Mouse (Mus musculus): ENCODE data around the gene Cbl.

Cbl gene

DNA sequence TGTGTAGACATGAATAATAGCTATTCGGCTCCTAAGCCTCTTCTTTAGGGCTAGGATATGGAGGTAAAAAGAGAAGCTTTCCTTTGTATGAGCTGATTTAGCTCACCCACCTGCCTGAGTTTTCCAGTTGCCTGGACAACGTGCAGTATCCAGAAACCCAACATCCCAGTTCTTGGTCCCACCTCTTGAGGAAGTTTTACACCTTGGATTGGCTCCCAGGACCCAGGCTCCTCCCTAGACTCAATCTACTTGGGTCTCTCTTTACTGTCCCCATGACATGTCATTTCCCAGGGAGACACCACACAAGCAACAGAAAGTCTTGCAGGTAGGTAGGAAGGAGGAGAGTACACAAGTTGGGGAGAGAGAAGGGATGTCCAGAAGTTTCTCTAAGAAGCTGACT, 6.5 kb upstream of the Cbl start, which contains the start of gene Ccdc153:
Gene Ccdc153 (plus strand): TSS at position 278 of the 400 bp plus-strand sequence.
- no peak for DNase-seq (ENCODE audit: low spot score)

DNA sequence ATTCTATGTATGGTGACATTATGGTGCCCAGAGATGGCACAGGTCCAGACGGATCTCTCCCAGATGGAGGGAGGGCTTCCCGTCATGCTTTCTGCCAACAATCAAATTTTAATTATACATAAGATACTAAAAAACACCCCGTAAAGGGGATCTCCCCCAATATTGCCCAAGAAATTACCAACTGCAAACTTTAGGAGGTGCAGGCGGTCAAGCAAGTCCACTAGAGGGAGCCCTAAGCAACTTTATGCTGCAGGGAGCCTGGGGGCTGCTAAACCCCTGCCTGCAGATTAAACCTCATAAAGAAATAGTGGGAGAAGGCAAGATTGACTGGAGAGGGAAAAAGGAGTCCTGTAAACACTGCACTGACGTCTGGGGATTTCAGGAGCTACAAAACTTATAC, 5.6 kb upstream of the Cbl start:
- DNase-seq (ENCODE audit: low spot score): no peak

DNA sequence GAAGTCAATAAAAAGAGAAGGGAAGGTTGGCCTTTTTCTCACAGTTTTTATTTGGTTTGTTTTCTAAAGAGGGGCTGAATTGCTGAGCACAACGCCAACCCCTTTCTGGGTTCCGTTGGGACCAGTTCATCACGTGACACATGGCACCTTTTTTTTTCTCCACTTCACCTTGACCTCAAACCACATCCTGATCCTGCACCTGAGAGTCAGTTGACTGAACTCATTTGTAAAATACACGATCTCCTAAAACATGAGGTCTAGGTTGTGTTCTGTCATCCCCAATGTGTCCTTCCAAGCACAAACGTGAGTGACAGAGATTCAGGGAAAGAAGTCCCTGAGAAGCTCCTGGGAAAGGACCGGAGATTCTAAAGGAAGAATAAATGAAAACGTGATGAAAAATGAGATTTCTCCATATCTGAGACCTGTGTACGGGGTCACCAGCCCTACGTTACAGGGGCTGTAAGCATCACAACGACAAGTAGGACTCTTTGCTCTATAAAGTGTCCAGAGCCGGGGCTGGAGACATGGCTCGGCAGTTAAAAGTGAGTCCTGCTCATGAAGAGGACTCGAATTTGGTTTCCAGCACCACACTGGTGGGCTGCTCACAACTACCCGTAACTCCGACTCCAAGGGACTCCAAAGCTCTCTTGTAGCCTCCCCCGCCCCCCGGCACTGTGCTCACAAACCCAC, 4.8 kb upstream of the Cbl start:
- no peak for DNase-seq (ENCODE audit: low spot score)

DNA sequence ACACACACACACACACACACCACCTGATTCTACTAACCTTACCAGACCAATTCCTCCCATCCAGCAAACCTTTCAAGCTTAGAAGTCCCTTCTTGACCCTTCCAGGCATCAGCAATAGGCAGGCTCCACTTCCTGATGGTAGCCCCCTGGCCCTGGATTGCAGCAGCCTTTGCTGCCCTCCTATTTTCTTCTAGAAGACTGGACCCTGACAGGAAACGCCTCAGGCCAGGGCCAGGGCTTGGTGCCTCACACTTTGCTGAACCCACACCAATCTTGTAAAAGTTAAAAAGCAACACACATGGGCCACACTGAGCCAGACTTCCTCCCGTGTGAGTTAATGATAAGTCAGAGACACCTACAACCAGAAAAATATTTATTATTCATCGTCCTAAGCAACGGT, 3.3 kb upstream of the Cbl start:
- no peak for DNase-seq (ENCODE audit: low spot score)

DNA sequence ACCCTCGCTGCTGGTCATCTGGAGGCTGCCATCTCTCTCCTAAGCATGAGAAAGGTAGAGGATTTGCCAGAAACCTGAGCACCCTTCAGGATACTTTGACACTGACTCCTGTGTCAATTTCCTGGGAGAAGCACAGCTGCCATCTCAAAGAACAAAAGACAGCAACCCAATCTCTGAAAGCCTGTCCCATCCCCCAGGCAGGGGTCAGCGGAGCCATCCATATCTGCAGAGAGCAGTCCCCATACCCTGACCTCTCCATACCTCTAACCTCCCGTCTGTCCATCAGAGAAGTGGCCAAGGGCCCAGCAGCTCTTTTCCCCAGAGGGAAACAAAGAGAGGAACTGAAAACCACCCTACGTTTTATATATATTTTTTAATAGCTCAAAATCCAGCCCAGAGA, 2.8 kb upstream of the Cbl start:
- no peak for DNase-seq (ENCODE audit: low spot score)

DNA sequence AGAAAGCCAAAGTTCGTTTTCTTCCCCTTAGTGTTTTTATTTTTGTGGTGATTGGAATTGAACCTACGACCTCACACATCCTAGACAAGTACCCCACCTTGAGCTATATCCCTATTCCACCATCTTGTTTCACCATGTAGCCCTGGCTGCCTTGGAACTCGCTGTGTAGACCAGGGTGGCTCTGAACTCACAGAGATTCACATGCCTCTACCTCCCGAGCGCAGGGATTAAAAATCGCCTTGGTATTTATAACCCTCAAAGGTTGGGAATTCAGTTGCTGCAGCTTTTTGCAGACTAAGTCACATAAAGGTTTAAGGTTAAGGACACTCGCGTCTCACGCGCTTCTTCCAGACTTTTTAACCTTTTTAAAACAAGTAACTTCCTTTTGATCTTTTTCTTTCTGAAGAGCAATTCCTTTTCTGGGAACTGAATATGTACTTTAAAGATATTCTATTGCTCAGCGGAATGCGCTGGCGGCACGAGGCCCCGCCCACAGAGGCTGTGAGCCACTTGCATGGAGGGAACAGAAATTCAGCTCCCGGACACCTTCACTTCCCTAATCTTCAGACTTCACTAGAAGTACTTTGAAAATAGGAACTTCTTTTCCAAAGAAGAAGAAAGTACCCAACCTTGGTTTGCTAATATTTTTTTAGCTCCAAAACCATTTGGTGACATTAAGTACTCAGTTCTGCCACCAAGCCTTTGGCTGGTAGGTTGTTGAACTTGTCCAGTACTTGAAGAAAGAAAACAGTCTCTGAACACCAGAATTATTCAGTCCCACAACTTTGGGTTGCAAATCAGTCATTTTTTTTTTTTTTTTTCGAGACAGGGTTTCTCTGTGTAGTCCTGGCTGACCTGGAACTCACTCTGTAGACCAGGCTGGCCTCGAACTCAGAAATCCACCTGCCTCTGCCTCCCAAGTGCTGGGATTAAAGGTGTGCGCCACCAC, 904 bp upstream of the Cbl start:
- peak; percentile 56 for DNase-seq (ENCODE audit: low spot score)

DNA sequence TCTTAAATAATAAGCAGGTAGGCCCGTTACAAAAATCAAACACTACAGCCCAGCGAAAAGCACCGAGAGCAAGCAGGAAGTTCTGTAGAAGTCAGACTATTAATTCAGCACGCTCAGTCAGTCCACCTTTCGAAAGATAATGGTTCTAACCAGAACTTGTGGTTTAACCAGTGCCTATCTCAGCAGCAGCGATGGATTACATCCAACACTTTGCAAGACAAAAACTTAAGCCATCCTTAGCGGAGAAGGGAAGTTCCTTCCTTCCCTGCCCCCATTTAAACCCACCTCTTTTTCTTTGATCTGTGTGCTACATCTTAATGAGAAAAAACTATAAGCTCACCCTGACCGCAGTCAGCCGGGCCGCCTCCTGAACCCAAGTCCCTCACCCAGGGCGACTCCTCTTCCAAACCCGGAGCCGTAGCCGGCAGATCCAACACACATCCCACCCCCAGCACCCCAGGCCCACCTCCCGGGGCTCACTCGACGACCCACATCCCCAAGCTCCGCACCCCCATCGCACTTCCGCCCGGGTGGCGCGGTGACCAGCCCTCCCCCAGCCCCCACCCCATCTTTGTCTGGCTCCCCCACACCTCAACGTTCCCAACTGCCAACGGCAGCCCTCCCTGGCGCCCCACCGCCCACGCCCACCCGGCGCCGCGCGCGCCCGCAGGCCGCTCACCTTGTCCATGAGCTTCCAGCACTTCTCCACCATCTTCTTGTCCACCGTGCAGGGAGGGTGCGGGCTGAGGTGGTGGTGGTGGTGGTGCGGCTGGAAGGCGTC, 638 bp downstream of the Cbl start:
- no peak for DNase-seq (ENCODE audit: low spot score)

DNA sequence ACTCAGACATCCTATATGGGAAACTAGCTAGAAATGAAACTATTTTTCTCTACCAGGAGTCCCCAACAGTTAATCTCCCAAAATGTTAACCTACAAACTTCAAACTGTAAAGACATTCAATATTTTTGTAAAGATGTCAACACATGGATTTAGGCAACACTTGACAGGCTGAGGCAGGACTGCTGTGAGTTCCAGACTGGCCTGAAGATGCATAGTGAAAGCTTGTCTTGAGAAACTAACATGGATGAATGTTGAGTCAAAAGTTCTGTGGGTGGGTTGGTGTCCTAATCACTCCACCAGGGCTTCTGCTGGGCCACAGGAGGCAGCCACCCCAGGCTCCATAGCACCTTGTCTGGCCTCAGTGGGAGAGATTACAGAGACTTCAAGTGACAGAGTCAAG, 2.2 kb downstream of the Cbl start:
- no peak for DNase-seq (ENCODE audit: low spot score)

DNA sequence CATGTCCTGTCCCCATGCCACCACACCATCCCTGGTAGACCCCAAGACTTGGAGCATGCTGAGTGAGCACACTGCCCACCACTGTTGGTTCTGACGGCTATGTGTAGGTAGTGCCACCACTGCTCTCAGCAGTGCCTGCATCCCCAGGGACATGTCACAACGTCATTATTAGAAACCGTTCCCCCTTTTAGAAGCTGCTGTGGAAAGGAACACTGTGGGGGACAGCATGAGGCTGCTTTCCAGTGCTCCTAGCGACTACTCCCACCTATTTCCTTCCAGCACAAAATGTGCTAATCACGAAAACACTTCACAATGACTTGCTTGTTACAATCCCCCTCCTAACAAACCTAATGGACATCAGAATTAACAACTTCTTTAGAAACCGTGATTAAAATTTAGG, 7.9 kb downstream of the Cbl start:
- DNase-seq (ENCODE audit: low spot score): no peak

DNA sequence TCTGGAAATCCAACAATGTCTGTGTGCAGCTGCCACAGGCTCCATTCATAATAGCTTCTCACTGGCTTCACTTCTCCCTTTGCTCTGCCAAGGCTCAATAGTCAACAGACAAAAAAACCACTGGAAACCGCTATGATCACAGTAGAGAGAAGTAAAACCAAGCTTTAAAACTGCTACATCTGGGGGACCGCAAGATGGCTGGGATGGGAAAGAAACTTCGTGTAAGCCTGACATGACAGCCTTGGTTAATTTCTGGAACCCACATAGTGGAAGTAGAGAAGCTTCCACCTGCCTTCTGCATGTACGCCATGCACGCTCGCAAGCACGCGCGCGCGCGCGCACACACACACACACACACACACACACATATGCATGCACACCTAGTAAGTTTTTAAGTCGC, 20.3 kb downstream of the Cbl start:
- no peak for DNase-seq (ENCODE audit: low spot score)

DNA sequence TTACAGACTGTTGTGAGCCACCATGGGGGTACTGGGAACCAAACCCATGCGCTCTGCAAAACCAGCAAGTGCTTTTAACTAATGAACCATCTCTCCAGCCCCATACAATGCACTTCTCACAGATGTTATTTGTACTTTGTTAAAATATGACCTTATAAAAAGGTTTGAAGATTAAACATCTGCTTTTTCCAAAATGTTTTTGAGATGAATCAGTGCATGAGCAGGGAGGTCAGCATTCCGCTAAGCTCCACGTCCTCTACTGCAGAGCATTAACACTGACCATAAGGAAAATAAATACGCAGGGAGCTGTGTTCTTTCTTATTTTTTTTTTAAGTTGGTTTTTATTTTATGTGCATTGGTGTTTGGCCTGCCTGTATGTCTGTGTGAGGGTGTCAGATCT, 21.4 kb downstream of the Cbl start:
- no peak for DNase-seq (ENCODE audit: low spot score)

DNA sequence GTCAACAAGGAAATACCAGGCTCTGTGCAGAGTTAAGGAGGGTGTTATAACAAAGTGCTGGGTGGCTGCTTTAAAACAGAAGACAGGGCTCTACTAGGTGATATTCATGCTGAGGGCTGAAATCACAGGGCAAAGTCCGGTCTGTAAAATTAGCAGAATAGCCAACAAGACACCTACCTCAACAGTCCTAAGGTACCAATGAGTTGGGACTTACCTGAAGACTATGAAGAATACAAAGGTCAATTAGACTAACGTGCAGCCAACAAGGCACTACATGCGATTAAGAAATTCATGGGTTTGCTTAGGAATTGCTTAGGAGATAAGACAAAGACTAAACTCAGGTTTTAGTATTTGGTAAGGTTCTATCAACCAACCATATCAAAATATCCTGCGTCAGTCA, 24.4 kb downstream of the Cbl start:
- DNase-seq (ENCODE audit: low spot score): no peak

DNA sequence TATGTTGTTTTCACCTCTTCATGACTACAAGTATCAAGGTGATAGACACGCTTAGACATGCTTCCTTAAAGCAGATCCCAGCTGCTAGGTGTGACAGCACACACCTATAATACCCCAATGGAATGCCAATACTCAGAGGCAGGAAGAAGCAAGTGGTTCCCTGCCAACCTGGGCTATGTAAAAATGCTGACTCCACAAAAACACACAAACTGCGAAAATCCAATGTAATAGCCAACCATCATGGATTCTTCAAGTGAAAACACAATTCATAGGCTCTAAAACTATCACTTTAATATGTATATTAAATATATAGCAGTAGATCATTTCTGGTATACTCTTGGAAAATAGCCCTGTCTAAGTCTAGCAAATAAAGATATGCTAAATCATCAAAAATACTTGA, 26.0 kb downstream of the Cbl start:
- no peak for DNase-seq (ENCODE audit: low spot score)

DNA sequence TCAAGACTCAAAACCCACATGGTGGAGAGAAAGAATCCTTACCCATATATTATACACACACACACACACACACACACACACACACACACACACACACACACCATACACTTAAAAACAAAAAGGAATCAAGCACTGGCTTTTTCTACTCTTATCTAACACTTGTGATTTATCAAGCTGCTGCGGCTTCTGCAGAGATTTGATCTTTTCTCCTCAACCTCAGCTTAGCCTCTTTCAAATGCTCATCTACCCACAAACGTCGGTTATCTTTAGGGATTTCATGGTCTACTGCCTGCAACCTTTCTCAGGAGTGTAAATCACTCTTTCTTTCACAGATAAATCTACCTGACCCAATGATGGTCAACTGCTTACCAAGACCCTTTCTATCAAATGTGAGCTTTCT, 33.4 kb downstream of the Cbl start:
- DNase-seq (ENCODE audit: low spot score): no peak

DNA sequence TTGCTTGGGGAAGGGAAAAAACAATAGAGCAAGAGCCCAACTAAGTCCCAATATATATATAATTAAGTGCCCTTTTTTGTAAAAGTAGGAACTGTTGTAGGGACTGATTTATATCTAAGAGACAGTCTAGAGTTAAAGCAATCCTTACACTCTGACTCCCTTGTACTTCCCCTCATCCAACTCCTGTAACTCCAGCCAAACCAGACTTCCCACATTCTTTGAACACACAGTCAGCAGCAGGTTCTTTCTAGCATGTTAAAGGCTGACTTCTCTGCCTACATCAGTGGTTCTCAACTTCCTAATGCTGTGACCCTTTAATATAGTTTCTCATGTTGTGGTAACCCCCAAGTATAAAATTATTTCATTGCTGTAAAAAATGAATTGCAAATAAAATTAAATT, 34.3 kb downstream of the Cbl start:
- no peak for DNase-seq (ENCODE audit: low spot score)

DNA sequence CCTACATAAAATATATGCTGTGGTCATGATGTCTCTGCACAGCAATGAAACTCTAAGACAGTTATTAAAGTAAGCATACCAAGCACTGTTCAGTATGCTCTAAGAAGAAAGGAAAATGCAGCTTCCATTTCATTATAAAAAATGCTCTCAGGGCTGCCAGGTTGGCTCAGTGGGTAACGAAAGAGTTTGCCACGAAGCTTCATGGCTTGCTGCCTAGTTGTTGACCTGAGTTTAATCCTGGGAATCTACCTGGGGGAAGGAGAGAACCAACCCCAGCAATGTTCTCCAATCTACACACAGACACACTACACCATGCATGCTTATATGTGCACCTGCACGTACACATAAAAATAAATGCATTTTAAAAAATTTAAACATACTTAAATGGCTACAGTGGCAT, 34.7 kb downstream of the Cbl start:
- DNase-seq (ENCODE audit: low spot score): no peak

DNA sequence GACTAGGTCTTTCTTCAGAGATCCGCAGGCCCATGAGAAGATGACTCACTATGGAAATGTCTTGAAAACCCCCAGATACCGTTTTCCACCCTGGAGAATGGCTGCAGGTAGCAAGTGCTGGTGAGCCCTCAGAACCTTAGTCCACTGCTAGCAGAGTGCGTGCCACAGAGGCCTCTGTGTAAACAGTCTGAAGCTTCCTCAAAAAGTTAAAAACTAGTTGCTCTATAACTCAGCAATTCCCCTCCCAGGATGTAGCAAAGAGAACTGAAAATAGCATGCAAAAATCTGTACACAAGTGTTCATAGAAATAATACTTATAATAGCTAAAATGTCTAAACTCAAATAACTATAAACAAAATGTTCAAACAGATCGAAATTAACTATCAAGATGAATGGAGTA, 37.5 kb downstream of the Cbl start:
- DNase-seq (ENCODE audit: low spot score): no peak

DNA sequence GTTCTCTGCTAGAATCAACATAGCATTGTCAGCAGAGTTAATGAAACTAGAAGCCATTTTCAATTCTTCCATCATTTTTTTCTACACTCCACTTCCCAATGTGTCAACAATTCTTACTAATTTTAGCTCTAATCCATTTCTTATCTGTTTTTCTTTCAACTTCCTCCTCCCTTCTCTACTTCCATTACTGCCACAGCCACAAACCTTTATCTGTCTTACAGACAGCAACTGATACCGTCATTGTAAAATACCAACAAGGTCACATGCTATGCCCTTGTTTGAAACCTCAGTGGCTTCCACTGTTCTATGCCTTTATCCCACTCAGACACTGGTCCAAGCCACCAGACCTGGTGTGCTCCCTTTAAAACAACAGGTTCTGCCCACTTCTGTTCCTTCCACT, 39.8 kb downstream of the Cbl start:
- DNase-seq (ENCODE audit: low spot score): no peak

DNA sequence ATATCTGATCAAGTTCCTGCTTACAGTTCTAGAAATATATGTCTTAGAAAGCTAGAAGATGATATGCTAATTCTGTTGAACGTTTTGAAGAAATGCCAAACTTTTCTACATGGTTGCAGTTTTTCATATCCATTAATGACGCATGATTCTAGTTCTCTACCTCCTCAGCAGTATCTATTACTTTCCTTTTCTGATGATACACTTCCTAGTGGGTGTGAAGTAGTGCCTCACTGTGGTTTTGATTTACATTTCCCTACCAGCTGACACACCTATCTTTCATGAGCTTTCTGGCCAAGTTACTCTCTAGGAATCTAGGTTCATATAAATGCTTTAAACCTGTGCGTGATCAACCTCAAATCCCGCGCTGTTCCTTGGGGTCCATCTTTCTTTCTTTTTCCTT, 41.1 kb downstream of the Cbl start:
- DNase-seq (ENCODE audit: low spot score): no peak

DNA sequence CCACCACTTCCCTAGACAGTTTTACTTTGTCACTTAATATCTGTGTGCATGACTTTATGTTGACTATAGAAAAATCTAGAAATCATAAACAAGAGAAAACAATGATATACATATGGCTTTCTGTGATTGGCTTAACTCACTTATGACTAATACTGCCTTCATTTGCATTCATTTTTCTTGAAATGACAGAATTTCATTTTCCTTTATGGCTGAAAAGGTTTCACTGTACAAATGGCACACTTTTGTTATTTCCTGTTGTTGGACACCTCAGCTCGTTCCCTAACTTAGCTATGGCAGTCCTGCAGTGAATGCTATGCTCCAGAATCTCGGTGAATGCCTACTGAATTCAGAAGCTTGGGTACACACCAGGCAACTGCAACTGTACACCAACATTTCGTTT, 41.5 kb downstream of the Cbl start:
- DNase-seq (ENCODE audit: low spot score): no peak

DNA sequence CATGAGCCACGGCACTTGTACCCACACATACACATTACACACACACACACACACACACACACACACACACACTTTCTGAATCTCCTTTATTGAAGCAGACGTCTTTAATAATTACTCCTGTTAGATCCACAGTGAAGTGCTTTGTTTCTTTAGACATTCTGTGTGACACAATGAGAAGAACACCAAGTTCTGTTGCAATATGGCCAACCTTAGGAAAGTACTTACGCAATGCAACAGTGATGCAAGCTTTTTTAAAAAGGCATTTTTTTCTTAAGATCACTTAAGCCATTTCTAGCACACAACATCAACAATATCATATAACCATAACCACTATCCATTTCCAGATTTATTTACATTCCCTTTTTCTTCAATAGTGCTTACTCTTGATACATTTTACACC, 42.7 kb downstream of the Cbl start:
- no peak for DNase-seq (ENCODE audit: low spot score)

DNA sequence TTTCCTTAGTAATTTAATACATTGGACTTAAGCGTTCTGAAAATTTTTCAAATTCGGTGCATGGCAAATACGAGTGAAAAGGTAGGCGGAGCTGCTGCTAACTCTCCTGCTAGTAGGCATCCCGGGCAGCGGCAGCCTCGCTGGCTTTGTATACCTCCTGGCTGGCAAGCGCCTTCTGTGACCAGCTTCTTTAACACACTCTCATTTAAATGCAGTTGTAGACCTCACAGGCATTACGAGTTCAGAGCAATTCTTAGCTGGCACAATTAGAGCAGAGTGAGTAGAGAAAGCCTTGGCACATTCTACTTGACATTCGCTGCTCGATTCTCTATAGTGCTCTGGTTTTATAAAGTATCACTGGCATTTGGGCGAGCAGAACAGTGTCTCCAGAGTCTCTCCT, 45.6 kb downstream of the Cbl start:
- DNase-seq (ENCODE audit: low spot score): no peak

DNA sequence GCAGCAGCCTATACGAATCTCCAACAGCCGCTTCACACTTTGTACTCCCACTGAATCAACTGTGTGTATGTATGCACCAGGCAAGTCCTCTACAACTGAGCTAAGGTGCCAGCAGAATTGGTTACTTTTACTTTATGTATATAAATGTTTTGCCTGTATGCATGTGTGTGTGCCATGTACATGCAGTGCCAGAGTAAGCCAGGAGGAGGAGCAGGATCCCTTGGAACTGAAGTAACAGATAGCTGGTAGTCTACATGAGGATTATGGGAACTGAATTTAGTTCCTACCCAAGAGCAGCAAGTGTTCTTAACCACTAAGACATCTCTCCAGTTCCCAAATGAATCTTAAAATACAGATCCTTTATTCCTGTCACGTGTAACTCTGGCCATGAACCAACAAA, 51.6 kb downstream of the Cbl start:
- DNase-seq (ENCODE audit: low spot score): no peak

Measured in testis, postnatal 14 days (tissue).